Mouse (Mus musculus) MEL (cell line): Measurements from ENCODE around the gene Smug1. TPM values are rescaled to one million over a fixed set of nuclear protein-coding genes. Genes with fewer than 3 reads are reported as not detected.

Experiments
- DNase-seq: peaks from one replicate; pipeline ENCODE4 v3.0.0; 2011; ENCODE audit warnings: low read depth, low spot score
- H3K27ac ChIP-seq: 2 replicates; pipeline ENCODE4 v1.5.1; 2012; ENCODE audit warnings: low read depth, mild to moderate bottlenecking, control low read depth, low read length, moderate library complexity; ENCODE audit not compliant: control insufficient read depth
- H3K27me3 ChIP-seq, 2 experiments: fragments of 150-350 bp in 1 of 2; sonication (generic) in 1 of 2; 2 replicates each; pipeline ENCODE4 v1.6.1; 2012; ENCODE audit warnings: low read length in 2 of 2, mild to moderate bottlenecking in 2 of 2, improper control_type of control experiment in 1 of 2, moderate library complexity in 1 of 2; ENCODE audit not compliant: insufficient read depth in 2 of 2, control insufficient read depth in 1 of 2
- H3K36me3 ChIP-seq, 2 experiments: 2 replicates each; pipeline ENCODE4 v1.6.1; 2012 to 2014; ENCODE audit warnings: low read length in 2 of 2, improper control_type of control experiment in 1 of 2, inconsistent platforms in 1 of 2, mild to moderate bottlenecking in 1 of 2; ENCODE audit not compliant: insufficient read depth in 2 of 2, control insufficient read depth in 1 of 2
- H3K4me1 ChIP-seq, 2 experiments: fragments of 150-350 bp in 1 of 2; sonication (generic) in 1 of 2; 2 replicates each; pipeline ENCODE4 v1.6.1; 2012; ENCODE audit warnings: low read length in 2 of 2, improper control_type of control experiment in 1 of 2, mild to moderate bottlenecking in 1 of 2; ENCODE audit not compliant: insufficient read depth in 2 of 2, control insufficient read depth in 1 of 2
- H3K4me3 ChIP-seq, 2 experiments: fragments of 150-350 bp in 1 of 2; sonication (generic) in 1 of 2; 2 replicates each; pipeline ENCODE4 v1.5.1; 2012; ENCODE audit warnings: low read depth in 2 of 2, low read length in 2 of 2, mild to moderate bottlenecking in 2 of 2, moderate library complexity in 2 of 2, control low read depth in 1 of 2, improper control_type of control experiment in 1 of 2; ENCODE audit not compliant: control insufficient read depth in 1 of 2, insufficient read depth in 1 of 2
- H3K79me2 ChIP-seq: 2 replicates; pipeline ENCODE4 v1.6.1; 2012; ENCODE audit warnings: mild to moderate bottlenecking, low read length, moderate library complexity; ENCODE audit not compliant: control insufficient read depth, poor library complexity, insufficient read depth
- H3K9ac ChIP-seq: 2 replicates; pipeline ENCODE4 v1.6.1; 2012; ENCODE audit warnings: low read depth, mild to moderate bottlenecking, control low read depth, low read length, moderate library complexity; ENCODE audit not compliant: control insufficient read depth, poor library complexity, severe bottlenecking
- H3K9me3 ChIP-seq: fragments of 150-350 bp; sonication (generic); replicated peaks from 2 replicates; pipeline ENCODE4 v1.6.1; 2012; ENCODE audit warnings: mild to moderate bottlenecking, low read length, improper control_type of control experiment, moderate library complexity; ENCODE audit not compliant: insufficient read depth
- CTCF ChIP-seq, 3 experiments: IDR thresholded peaks in 2 of 3; conservative IDR thresholded peaks in 1 of 3; 2 replicates each; pipeline ENCODE4 v1.5.1; 2011 to 2012; ENCODE audit warnings: low read length in 3 of 3, low read depth in 2 of 3, mild to moderate bottlenecking in 2 of 3, improper control_type of control experiment in 1 of 3, inconsistent platforms in 1 of 3, mixed read lengths in 1 of 3, moderate library complexity in 1 of 3; ENCODE audit not compliant: control insufficient read depth in 1 of 3, insufficient read depth in 1 of 3, poor library complexity in 1 of 3, severe bottlenecking in 1 of 3
- GABPA ChIP-seq: IDR thresholded peaks from 2 replicates; pipeline ENCODE4 v1.6.1; 2012; ENCODE audit warnings: low read depth, mild to moderate bottlenecking, inconsistent platforms, low read length, improper control_type of control experiment, moderate library complexity
- GATA1 ChIP-seq: IDR thresholded peaks from 2 replicates; pipeline ENCODE4 v1.6.1; 2011; ENCODE audit warnings: low read depth, low read length, improper control_type of control experiment
- KAT2A ChIP-seq: conservative IDR thresholded peaks from 2 replicates; pipeline ENCODE4 v1.6.1; 2012; ENCODE audit warnings: low read depth, low read length, improper control_type of control experiment, inconsistent platforms
- MAFK ChIP-seq: IDR thresholded peaks from 2 replicates; pipeline ENCODE4 v1.6.1; 2011; ENCODE audit warnings: low read depth, mild to moderate bottlenecking, low read length, improper control_type of control experiment, borderline replicate concordance
- MAX ChIP-seq: IDR thresholded peaks from 2 replicates; pipeline ENCODE4 v1.6.1; 2011; ENCODE audit warnings: low read length, improper control_type of control experiment
- MAZ ChIP-seq: IDR thresholded peaks from 2 replicates; pipeline ENCODE4 v1.6.1; 2012; ENCODE audit warnings: low read depth, mild to moderate bottlenecking, inconsistent platforms, low read length, improper control_type of control experiment
- MYC ChIP-seq: IDR thresholded peaks from 2 replicates; pipeline ENCODE4 v1.6.1; 2011; ENCODE audit warnings: low read depth, mild to moderate bottlenecking, low read length, improper control_type of control experiment, moderate library complexity
- NELFE ChIP-seq: IDR thresholded peaks from 2 replicates; pipeline ENCODE4 v1.6.1; 2011; ENCODE audit warnings: low read depth, low read length, improper control_type of control experiment
- NRF1 ChIP-seq: IDR thresholded peaks from 2 replicates; pipeline ENCODE4 v1.6.1; 2014; ENCODE audit warnings: low read depth, mild to moderate bottlenecking, inconsistent platforms, low read length, improper control_type of control experiment, moderate library complexity; ENCODE audit not compliant: poor library complexity, insufficient read depth, severe bottlenecking
- POLR2AphosphoS5 ChIP-seq: IDR thresholded peaks from 2 replicates; pipeline ENCODE4 v1.6.1; 2012; ENCODE audit warnings: low read depth, borderline replicate concordance, mild to moderate bottlenecking, inconsistent platforms, low read length, moderate library complexity, mixed read lengths
- SMC3 ChIP-seq: IDR thresholded peaks from 2 replicates; pipeline ENCODE4 v1.6.1; 2011; ENCODE audit warnings: low read depth, low read length, improper control_type of control experiment
- USF2 ChIP-seq, 2 experiments: IDR thresholded peaks; 2 replicates each; pipeline ENCODE4 v1.6.1; 2011 to 2012; ENCODE audit warnings: improper control_type of control experiment in 2 of 2, low read length in 2 of 2, borderline replicate concordance in 1 of 2, inconsistent platforms in 1 of 2, low read depth in 1 of 2, mild to moderate bottlenecking in 1 of 2; ENCODE audit not compliant: insufficient read depth in 1 of 2
- ZC3H11A ChIP-seq: IDR thresholded peaks from 2 replicates; pipeline ENCODE4 v1.6.1; 2012; ENCODE audit warnings: low read depth, mild to moderate bottlenecking, inconsistent platforms, low read length, improper control_type of control experiment
- ZNF384 ChIP-seq: IDR thresholded peaks from 2 replicates; pipeline ENCODE4 v1.6.1; 2012; ENCODE audit warnings: low read depth, mild to moderate bottlenecking, inconsistent platforms, low read length, improper control_type of control experiment
- polyA plus RNA-seq, 2 experiments: library from polyadenylated mRNA; stranded (reverse) in 1 of 2; unstranded in 1 of 2; fragments of >175 nt in 1 of 2; fragments of >200 nt in 1 of 2; gene quantifications; 2 replicates each; pipeline versions ENCODE4 v1.2.1 to v1.2.4; 2012; ENCODE audit warnings: low replicate concordance in 2 of 2, low read depth in 1 of 2; ENCODE audit not compliant: insufficient read length in 2 of 2, insufficient read depth in 1 of 2, missing spikeins in 1 of 2
- total RNA-seq: library from RNA; depleted of rRNA; stranded (reverse); fragments of 300-350 nt; gene quantifications from 2 replicates; pipeline ENCODE4 v1.2.3, GENCODE M21; 2012

Gene Smug1
- total and polyA plus RNA-seq, 3 experiments, result 4.6 to 5.2 TPM; not detected in 1

DNA sequence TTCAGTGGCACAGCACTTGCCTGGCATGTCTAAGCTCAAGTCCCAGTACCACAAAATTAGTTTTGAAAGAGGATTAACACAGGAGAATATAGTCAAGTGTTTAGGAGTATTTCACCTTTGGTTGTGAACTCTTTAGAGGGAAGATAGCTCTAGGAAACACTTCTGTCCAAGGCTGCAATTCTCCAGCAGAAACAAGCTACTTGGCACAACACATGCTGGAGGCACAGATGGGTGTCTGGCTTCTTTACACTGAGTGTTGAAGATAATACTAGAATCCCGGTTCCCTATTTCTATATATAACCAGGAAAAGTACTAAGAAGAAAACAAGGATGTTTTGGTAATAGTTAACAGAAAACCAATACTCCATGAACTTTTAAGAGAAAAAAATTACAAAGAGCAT, 29.9 kb upstream of the Smug1 start:
- TF ChIP-seq USF2 (IDR thresholded peaks at IDR 0.05; ENCODE audit: borderline replicate concordance in 1 of 2, insufficient read depth in 1 of 2, low read depth in 1 of 2, low read length in 2 of 2) (no peak), NELFE (no peak)
- Histone ChIP-seq H3K4me1 (no peaks in the 10 kb centered on the region), H3K27me3 (no peaks in the 10 kb centered on the region), H3K9ac (no peak overlapping the region), H3K9me3 (no peaks in the 10 kb centered on the region), H3K27ac (no peak overlapping the region), H3K36me3 (peaks cover 0 to 7% of the 10 kb centered on the region in 2 experiments; a peak in 2 of 4 replicates), H3K4me3 (no peak overlapping the region), H3K79me2 (no peaks in the 10 kb centered on the region)
- no peak for DNase-seq

- Histone ChIP-seq H3K9me3 (no peaks in the 10 kb centered on the region), H3K36me3 (peaks cover 0 to 5% of the 10 kb centered on the region in 2 experiments; a peak in 2 of 4 replicates), H3K27me3 (no peaks in the 10 kb centered on the region), H3K79me2 (no peaks in the 10 kb centered on the region), H3K27ac (no peak overlapping the region), H3K4me3 (no peak overlapping the region), H3K4me1 (no peaks in the 10 kb centered on the region), H3K9ac (no peak overlapping the region)
- DNase-seq, result no peak
- TF ChIP-seq GATA1 (no peak), KAT2A (no peak), USF2 (IDR thresholded peaks at IDR 0.05; ENCODE audit: borderline replicate concordance in 1 of 2, insufficient read depth in 1 of 2, low read depth in 1 of 2, low read length in 2 of 2) (no peak), POLR2AphosphoS5 (no peak), MYC (no peak), ZC3H11A (no peak)
These were observed 26.7 kb upstream of the Smug1 start for GRCm38 (mm10) chr15:103193606-103194005.

- Histone ChIP-seq H3K9me3 (no peaks in the 10 kb centered on the region), H3K79me2 (no peaks in the 10 kb centered on the region), H3K27ac (no peak overlapping the region), H3K9ac (no peak overlapping the region), H3K27me3 (no peaks in the 10 kb centered on the region), H3K4me1 (no peaks in the 10 kb centered on the region), H3K4me3 (no peak overlapping the region), H3K36me3 (peaks cover 0 to 1% of the 10 kb centered on the region in 2 experiments; a peak in 1 of 4 replicates)
- peak; percentile 43 for DNase-seq
- TF ChIP-seq ZC3H11A (no peak), MAFK (no peak), NRF1 (no peak), GABPA (no peak), KAT2A (no peak), CTCF (IDR thresholded peaks at IDR 0.05 in 2 of 3, conservative IDR thresholded peaks at IDR 0.05 in 1 of 3; ENCODE audit: control insufficient read depth in 1 of 3, insufficient read depth in 1 of 3, low read depth in 2 of 3, low read length in 3 of 3, poor library complexity in 1 of 3, severe bottlenecking in 1 of 3) (peak; percentile 50 to 66 (median 52); a peak in 5 of 6 replicates), SMC3 (peak; percentile 37), MAX (no peak), POLR2AphosphoS5 (no peak), MAZ (no peak), ZNF384 (no peak)
These were observed 23.9 kb upstream of the Smug1 start for GRCm38 (mm10) chr15:103190531-103191462.
